22 mouse cellular contexts compared by ENCODE assay signal in the genomic region with DNA sequence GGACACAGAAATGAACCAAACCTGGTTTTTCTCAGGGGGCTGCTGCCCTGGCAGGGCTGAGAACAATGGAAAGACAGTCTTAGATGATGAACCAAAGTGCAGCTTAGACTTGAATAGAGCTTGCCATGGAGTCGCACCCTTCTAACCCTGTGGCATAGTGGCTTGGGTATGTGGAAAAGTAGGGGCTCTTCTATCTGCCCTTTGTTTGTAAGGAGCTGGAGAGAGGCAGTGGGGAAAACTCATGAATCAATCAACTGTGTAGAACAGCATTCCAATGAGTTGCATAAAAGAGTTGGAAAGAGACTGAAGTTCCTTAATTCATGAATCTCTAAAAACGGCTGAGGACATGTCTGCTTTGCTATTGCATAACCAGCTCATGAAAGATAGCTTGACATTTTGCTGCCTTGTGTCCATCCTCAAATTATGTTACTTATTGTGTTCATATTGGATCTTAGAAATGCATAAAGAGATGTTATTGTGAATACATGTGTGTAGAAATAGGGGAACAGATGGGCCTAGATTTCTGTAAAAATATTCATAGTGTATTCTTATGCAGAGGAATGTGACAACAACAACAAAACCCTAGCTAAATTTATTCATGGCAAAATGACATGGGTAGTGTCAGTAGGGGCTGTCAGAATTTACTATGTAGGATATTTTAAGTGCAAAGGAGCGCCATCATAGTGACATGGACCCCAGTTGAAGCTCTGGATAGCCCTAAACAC.
DNase-seq lines count a peak whose midpoint lies in the region; ATAC-seq lines count a peak whose summit lies in the region.
"Had no signal": no experiment of that assay in that cellular context is flagged by ENCODE, and none has a peak within 500 bp of the region (broad histone marks: within the 10 kb centered on the region; RNA-seq: fewer than 3 reads in every experiment).

No protein-coding gene starts in this region.

- no peaks in the 10 kb centered on the region for H3K36me3 ChIP-seq in forebrain, embryonic 14.5 days (ENCODE audit: control insufficient read depth, insufficient read depth, low read length)
- H3K36me3 ChIP-seq in forebrain, embryonic 13.5 days (ENCODE audit: poor library complexity, severe bottlenecking) = no peaks in the 10 kb centered on the region
- H3K36me3 ChIP-seq in liver, embryonic 12.5 days = no peaks in the 10 kb centered on the region
- H3K36me3 ChIP-seq: embryonic facial prominence, embryonic 12.5 days; heart, embryonic 13.5 days; hindbrain, embryonic 15.5 days had no signal

- DNase-seq in forebrain, embryonic 14.5 days (ENCODE audit: low spot score) = peak; percentile 30
- no peak for DNase-seq in frontal cortex, postnatal 36 days (ENCODE audit: low spot score in 2 of 2)
- peak; percentile 77 for DNase-seq in Muller cell, postnatal 12 days (ENCODE audit: inconsistent ontology term)
- DNase-seq in brain, embryonic 18.5 days (ENCODE audit: low read depth, low spot score) = peak; percentile 51
- DNase-seq: adrenal gland, adult 2 months; adrenal gland, postnatal 25 days; cerebellum, adult 11 months; cerebellum, adult 8-10 months; cerebellum, postnatal 14 days; embryo, embryonic 11 days; gastrocnemius, postnatal 36 days; heart, adult 11 months; heart, postnatal 36 days had no signal

- no peaks in the 10 kb centered on the region for H3K9me3 ChIP-seq in forebrain, embryonic 14.5 days (replicated peaks; ENCODE audit: control insufficient read depth, low read length)
- H3K9me3 ChIP-seq in forebrain, embryonic 13.5 days (replicated peaks) = no peaks in the 10 kb centered on the region
- no peaks in the 10 kb centered on the region for H3K9me3 ChIP-seq in liver, embryonic 12.5 days (replicated peaks)
- H3K9me3 ChIP-seq: embryonic facial prominence, embryonic 12.5 days; heart, embryonic 13.5 days; hindbrain, embryonic 15.5 days had no signal

- no peak overlapping the region for H3K9ac ChIP-seq in forebrain, embryonic 14.5 days (ENCODE audit: low read length)
- H3K9ac ChIP-seq in forebrain, embryonic 13.5 days = no peak overlapping the region
- H3K9ac ChIP-seq in liver, embryonic 12.5 days = no peak overlapping the region
- H3K9ac ChIP-seq: embryonic facial prominence, embryonic 12.5 days; heart, embryonic 13.5 days; hindbrain, embryonic 15.5 days had no signal

- no peaks in the 10 kb centered on the region for H3K4me1 ChIP-seq in forebrain, embryonic 14.5 days (ENCODE audit: control insufficient read depth, insufficient read depth, low read length)
- no peaks in the 10 kb centered on the region; the same call in 1 of the 2 replicates for H3K4me1 ChIP-seq in forebrain, embryonic 13.5 days
- H3K4me1 ChIP-seq in liver, embryonic 12.5 days = no peaks in the 10 kb centered on the region
- H3K4me1 ChIP-seq: embryonic facial prominence, embryonic 12.5 days; heart, embryonic 13.5 days; hindbrain, embryonic 15.5 days had no signal

- no peaks in the 10 kb centered on the region for H3K27me3 ChIP-seq in forebrain, embryonic 14.5 days (replicated peaks; ENCODE audit: control insufficient read depth, insufficient read depth, low read length)
- no peaks in the 10 kb centered on the region for H3K27me3 ChIP-seq in forebrain, embryonic 13.5 days
- no peaks in the 10 kb centered on the region for H3K27me3 ChIP-seq in liver, embryonic 12.5 days (replicated peaks)
- H3K27me3 ChIP-seq: embryonic facial prominence, embryonic 12.5 days; heart, embryonic 13.5 days; hindbrain, embryonic 15.5 days had no signal

- WGBS in forebrain, embryonic 14.5 days = 61% methylated on average over 3 of the region's 3 CpGs
- WGBS in forebrain, embryonic 13.5 days = 53% methylated on average over 3 of the region's 3 CpGs
- 44% methylated on average over 3 of the region's 3 CpGs for WGBS in liver, embryonic 12.5 days (ENCODE audit: insufficient replicate concordance)

- H3K27ac ChIP-seq in forebrain, embryonic 14.5 days (ENCODE audit: low read depth, low read length) = no peak overlapping the region
- H3K27ac ChIP-seq in forebrain, embryonic 13.5 days = no peak overlapping the region
- H3K27ac ChIP-seq in liver, embryonic 12.5 days = no peak overlapping the region
- H3K27ac ChIP-seq: embryonic facial prominence, embryonic 12.5 days; heart, embryonic 13.5 days; hindbrain, embryonic 15.5 days had no signal

- no peak for ATAC-seq in forebrain, embryonic 14.5 days
- ATAC-seq in forebrain, embryonic 13.5 days = no peak
- ATAC-seq in frontal cortex, adult (ENCODE audit: low TSS enrichment) = peak; percentile 69
- ATAC-seq in liver, embryonic 12.5 days = no peak
- ATAC-seq: activated CD4-positive, CD25-positive, alpha-beta regulatory T cell, adult 4 months; intestine, embryonic 16.5 days; Patski had no signal

- no peak overlapping the region for H3K4me2 ChIP-seq in forebrain, embryonic 14.5 days (ENCODE audit: low read length)
- H3K4me2 ChIP-seq in forebrain, embryonic 13.5 days = no peak overlapping the region
- H3K4me2 ChIP-seq in liver, embryonic 12.5 days = no peak overlapping the region
- H3K4me2 ChIP-seq: embryonic facial prominence, embryonic 12.5 days; heart, embryonic 13.5 days; hindbrain, embryonic 15.5 days had no signal

- H3K4me3 ChIP-seq in forebrain, embryonic 14.5 days (ENCODE audit: low read depth, low read length) = no peak overlapping the region
- no peak overlapping the region for H3K4me3 ChIP-seq in forebrain, embryonic 13.5 days
- H3K4me3 ChIP-seq in liver, embryonic 12.5 days = no peak overlapping the region
- H3K4me3 ChIP-seq: embryonic facial prominence, embryonic 12.5 days; heart, embryonic 13.5 days; hindbrain, embryonic 15.5 days had no signal

Comparison
In these comparisons a context has a peak if more than half of its experiments do, and no peak if none do; other contexts are left out.
1. DNase-seq: peak in forebrain, embryonic 14.5 days (single experiment), Muller cell, postnatal 12 days (single experiment) and brain, embryonic 18.5 days (single experiment); none in frontal cortex, postnatal 36 days (0 of 2).